Mouse (Mus musculus) adrenal gland, adult 18-20 months (tissue): ENCODE measurements around the gene Tsr1. TPM values are rescaled to one million over a fixed set of nuclear protein-coding genes. Genes with fewer than 3 reads are reported as not detected.

Source experiments
- DNase-seq, 2 experiments: peaks; one replicate each; pipeline ENCODE4 v3.0.0; 2021 to 2022; ENCODE audit warnings: low spot score in 2 of 2
- total RNA-seq, 2 experiments: library from RNA; stranded (reverse); gene quantifications; 1 replicate in 1 of 2; 2 replicates in 1 of 2; pipeline ENCODE4 v1.2.3; 2021

The Tsr1 gene
- total RNA-seq, 2 experiments from 2014 or later = 46.8 to 57.1 TPM

- peak; percentile 75 to 78 for DNase-seq
Observed at GRCm38 (mm10) chr11:74895980-74896900, 1.6 kb upstream of the Tsr1 start.

- DNase-seq = peak; percentile 72 to 73
Observed at GRCm38 (mm10) chr11:74896901-74897677, 782 bp upstream of the Tsr1 start, which contains the start of gene Sgsm2. Gene Sgsm2, minus strand, starts transcription at chr11:74897060.

DNA sequence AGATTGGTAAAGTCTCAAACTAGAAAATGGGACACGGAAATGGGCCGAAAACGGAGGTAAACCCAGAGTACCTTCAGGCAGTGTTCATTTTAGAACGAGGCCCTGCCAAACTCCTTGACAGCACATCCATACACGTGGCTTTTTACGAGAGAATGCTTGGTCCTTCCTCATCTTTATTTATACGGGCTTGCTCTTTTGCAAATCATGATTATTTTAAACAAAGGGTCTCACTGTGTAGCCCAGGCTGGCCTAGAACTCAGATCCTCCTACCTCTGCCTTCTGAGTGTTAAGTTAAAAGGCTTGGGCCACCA is 601 bp downstream of the Tsr1 start:
- no peak for DNase-seq

GRCm38 (mm10) chr11:74901555-74901954 is 3.7 kb downstream of the Tsr1 start:
- no peak for DNase-seq

GRCm38 (mm10) chr11:74902416-74902815 is 4.5 kb downstream of the Tsr1 start:
- DNase-seq = no peak

- no peak for DNase-seq
Observed at GRCm38 (mm10) chr11:74907850-74908249, 10.0 kb downstream of the Tsr1 start.

DNA sequence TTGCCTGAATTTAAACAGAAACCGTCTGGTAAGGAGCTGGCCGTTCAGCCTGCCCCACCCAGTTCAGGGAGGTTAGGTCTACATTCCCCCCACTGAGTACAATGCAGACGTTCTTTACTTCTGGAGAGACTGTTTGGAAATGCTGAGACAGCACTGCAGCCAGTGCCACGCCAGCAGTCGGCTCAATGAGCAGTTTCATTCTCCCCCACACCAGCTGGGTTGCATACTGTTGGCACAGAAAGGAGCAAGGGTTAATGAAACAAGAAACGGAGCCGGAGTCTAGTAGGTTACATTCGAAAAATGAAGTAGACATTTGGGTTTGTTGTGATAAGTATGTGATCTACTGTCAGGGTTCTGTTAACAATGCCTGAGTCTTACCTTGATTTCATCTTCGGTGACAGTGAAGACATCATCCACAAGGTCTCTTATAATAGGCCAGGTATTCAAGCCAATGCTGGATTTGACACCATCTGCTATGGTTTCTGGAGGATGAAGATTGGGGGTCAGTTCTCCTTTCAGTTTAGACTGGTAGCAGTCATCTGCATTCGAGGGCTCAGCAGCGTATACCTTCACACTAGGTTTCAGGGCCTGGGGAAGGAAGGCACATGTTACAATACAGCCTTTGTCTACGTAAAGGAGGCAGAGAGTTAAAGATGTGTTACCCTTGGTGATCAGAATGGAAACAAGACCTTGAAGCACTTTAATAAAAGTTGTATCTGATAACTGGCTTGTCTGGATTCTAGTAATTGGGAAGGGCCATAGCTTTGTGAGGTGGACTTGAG is 10.9 kb downstream of the Tsr1 start:
- no peak for DNase-seq

DNA sequence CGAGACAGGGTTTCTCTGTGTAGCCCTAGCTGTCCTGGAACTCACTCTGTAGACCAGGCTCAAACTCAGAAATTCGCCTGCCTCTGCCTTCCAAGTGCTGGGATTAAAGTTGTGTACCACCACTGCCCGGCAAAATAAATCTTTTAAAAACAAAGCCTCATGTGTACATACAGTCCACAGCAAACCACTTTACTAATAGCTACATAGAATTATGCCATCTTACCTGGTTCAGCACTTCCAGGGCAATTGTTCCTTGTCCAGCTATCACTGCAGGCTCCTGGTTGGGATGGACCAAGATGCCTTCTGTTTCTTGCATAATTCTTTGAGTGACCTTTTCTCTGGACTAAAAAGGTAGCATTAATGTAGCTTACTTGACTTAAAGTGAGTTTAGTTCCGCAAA is 12.1 kb downstream of the Tsr1 start:
- DNase-seq = no peak

DNA sequence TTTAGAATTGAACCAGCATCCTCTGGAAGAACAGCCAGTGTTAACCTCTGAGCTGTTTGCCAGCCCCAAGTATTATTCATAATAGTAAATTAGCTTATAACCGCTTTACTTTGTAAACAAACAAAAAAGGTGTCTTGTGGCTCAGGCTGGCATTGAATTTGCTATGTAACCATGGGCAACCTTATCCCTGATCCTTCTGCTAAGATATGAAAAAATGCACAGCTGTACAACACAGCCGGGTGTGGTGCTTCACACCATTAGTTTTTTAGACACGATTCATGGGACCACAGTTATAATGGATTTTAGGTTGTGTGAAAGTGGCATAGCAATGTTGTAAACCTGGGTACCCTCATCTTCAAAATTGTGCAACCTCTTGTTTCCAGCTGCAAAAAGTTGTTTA is 14.6 kb downstream of the Tsr1 start:
- DNase-seq = no peak

- no peak for DNase-seq
Observed at GRCm38 (mm10) chr11:74919249-74919648, 21.4 kb downstream of the Tsr1 start.

- peak; percentile 24 to 40 for DNase-seq
Observed at GRCm38 (mm10) chr11:74924149-74924548, 26.3 kb downstream of the Tsr1 start.

- peak; percentile 89 to 90 for DNase-seq
Observed at GRCm38 (mm10) chr11:74925577-74926387, 27.9 kb downstream of the Tsr1 start, which contains the start of the genes Smg6 and Srr. Gene Smg6, plus strand, starts transcription at chr11:74925823. Gene Srr, minus strand, starts transcription at chr11:74925948.

GRCm38 (mm10) chr11:74926388-74927005 is 28.6 kb downstream of the Tsr1 start:
- DNase-seq = peak in 1 of 2 experiments; percentile 31

DNA sequence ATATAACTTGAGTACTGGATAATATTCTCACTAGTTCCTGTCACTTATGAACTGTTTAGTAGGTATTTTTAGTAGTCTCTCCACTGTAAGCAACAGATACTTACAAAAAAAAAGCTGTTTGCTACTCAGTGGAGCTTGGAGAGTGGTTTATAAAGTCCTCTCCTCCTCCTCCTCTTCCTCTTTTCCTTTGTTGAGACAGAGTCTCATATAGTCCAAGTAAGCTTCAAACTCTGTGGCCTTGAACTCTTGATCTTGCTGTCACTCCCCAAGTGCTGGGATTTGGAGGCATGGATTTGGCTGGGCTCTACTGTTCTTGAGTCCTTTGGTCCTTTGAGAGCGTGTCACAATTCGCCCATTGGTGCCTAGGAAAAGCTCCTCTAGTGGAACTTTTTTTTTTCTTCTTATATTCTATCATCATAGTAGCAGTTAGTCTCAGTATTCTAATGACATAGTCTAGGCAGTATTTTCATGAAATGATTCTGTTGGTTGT is 29.4 kb downstream of the Tsr1 start:
- DNase-seq = no peak

GRCm38 (mm10) chr11:74929111-74929510 is 31.2 kb downstream of the Tsr1 start:
- no peak for DNase-seq

- DNase-seq = no peak
Observed at GRCm38 (mm10) chr11:74930391-74930790, 32.5 kb downstream of the Tsr1 start.

DNA sequence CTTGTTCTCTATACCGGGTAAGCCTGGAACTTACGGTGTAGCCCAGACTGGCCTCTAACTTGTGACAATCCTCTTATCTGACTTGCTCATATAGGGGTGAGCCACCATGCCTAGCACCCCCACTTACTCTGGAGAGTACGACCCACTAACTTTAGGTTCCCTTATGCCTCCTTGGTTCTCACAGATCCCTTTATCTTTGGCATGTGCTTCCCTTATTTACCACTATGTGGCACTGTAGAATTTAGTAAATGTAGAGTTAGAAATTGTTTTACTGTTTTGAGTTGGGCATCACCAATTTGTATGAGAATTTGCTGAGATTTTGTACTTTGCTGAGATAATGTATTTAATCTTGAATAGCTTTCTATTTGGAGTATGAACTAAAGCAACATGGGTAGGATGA is 48.5 kb downstream of the Tsr1 start:
- no peak for DNase-seq

DNA sequence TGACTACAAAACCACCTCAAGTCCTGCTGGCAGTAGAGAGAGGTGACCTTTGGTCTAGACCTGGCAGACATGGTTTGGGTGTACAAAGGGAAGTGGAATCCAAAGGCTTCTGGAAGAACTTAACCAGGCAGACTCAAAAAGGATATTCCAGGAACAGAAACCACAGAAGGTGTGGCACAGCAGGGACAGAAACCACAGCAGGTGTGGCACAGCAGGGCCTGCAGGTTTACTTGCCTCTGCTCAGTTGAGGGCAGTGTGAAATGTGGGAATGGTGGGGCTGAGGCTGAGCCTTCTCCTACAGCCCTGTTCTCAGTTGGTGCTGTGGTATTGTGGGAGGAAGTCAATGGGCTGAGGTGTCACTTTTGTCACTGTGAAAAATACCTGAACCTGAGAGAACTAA is 57.0 kb downstream of the Tsr1 start:
- DNase-seq = no peak

GRCm38 (mm10) chr11:74956006-74956405 is 58.1 kb downstream of the Tsr1 start:
- DNase-seq = no peak

GRCm38 (mm10) chr11:74957600-74957999 is 59.7 kb downstream of the Tsr1 start:
- no peak for DNase-seq
